Mouse (Mus musculus) forebrain, embryonic 11.5 days (tissue): ENCODE measurements around the gene Shank1. TPM values are rescaled to one million over a fixed set of nuclear protein-coding genes. Genes with fewer than 3 reads are reported as not detected.
A peak's percentile ranks its signal among the peaks of the same experiment; 100 is the strongest.

Experiments
- ATAC-seq: fragments of 200-750 bp; cut with Nextera tagmentation; replicated peaks from 2 replicates; pipeline ENCODE4 v1.8.0; 2017; ENCODE audit warnings: moderate TSS enrichment; ENCODE audit not compliant: low FRiP score
- DNase-seq: peaks from one replicate; pipeline ENCODE4 v3.0.0-alpha.2; 2017; ENCODE audit warnings: low spot score
- H3K27ac ChIP-seq: fragments of 300-500 bp; sonication (generic); 2 replicates; pipeline ENCODE4 v1.5.1; 2014; ENCODE audit warnings: low read depth, low read length
- H3K27me3 ChIP-seq: fragments of 300-500 bp; sonication (generic); 2 replicates; pipeline ENCODE4 v1.6.1; 2014; ENCODE audit warnings: mild to moderate bottlenecking, low read length, mixed read lengths; ENCODE audit not compliant: control insufficient read depth, insufficient read depth
- H3K36me3 ChIP-seq: fragments of 300-500 bp; sonication (generic); 2 replicates; pipeline ENCODE4 v1.6.1; 2014; ENCODE audit warnings: mild to moderate bottlenecking, low read length, moderate library complexity, mixed read lengths; ENCODE audit not compliant: control insufficient read depth, insufficient read depth
- H3K4me1 ChIP-seq: fragments of 300-500 bp; sonication (generic); replicated peaks from 2 replicates; pipeline ENCODE4 v1.6.1; 2014; ENCODE audit warnings: low read length, mixed read lengths; ENCODE audit not compliant: control insufficient read depth, insufficient read depth
- H3K4me2 ChIP-seq: fragments of 300-500 bp; sonication (generic); 2 replicates; pipeline ENCODE4 v1.6.1; 2014; ENCODE audit warnings: low read depth, mild to moderate bottlenecking, low read length, moderate library complexity, mixed read lengths; ENCODE audit not compliant: severe bottlenecking
- H3K4me3 ChIP-seq: fragments of 300-500 bp; sonication (generic); 2 replicates; pipeline ENCODE4 v1.5.1; 2014; ENCODE audit warnings: low read depth, low read length
- H3K9ac ChIP-seq: fragments of 300-500 bp; sonication (generic); 2 replicates; pipeline ENCODE4 v1.6.1; 2014; ENCODE audit warnings: low read length
- H3K9me3 ChIP-seq: fragments of 300-500 bp; sonication (generic); 2 replicates; pipeline ENCODE4 v1.6.1; 2016; ENCODE audit warnings: low read length, mixed read lengths; ENCODE audit not compliant: control insufficient read depth
- WGBS: fragments of 180-500 bp; shearing (Covaris S2); extraction: QIAGEN DNeasy Blood & Tissue Kit; methylation state at CpG from one replicate; pipeline ENCODE4 v1.1.7; 2014; 5-methylcytosine and 5-hydroxymethylcytosine counted together
- polyA plus RNA-seq: library from polyadenylated mRNA; unstranded; fragments of >200 nt; fragmentation: Nextera tagmentation; extraction: Ambion mirVana; gene quantifications from 2 replicates; pipeline ENCODE4 v1.2.1, GENCODE M21; 2014

Gene Shank1
- polyA plus RNA-seq, 1 experiment from 2014 or later: 4.2 TPM

DNA sequence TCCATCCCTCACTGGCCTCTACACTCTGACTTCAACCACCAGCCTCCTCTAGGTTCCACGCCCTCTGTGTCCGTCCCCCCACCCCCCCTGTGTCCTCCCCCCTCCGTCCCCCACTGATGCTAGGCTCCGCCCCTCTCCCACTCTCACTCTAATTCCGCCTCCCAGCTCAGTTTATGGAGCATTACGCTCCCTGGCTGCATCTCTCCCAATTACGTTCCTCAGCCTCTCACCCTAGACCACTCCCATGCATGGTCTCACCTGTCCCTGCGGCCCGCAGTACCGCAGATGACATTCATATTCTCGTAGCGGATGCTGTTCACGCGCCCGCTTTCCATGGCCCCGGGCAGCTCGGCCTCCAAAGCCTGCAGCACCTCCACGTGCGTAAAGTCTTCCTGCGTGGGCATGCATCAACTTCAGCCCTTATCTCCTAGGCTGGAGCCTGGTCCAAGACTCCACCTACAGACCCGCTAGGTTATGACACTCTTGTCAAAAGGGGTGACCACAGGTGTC lies 50.8 kb downstream of the Shank1 start:
- Histone ChIP-seq H3K4me2 (peak overlapping the region; percentile 93; the same call in 1 of the 2 replicates), H3K9ac (no peak overlapping the region; the same call in 1 of the 2 replicates), H3K4me3 (peak overlapping the region; percentile 44), H3K36me3 (no peaks in the 10 kb centered on the region), H3K27me3 (peaks cover 21% of the 10 kb centered on the region), H3K9me3 (no peaks in the 10 kb centered on the region), H3K4me1 (peaks cover 26% of the 10 kb centered on the region), H3K27ac (no peak overlapping the region)
- 9% methylated on average over 21 of the region's 21 CpGs for WGBS
- ATAC-seq (peak; percentile 17; the same call in 1 of the 2 replicates), DNase-seq (no peak)

DNA sequence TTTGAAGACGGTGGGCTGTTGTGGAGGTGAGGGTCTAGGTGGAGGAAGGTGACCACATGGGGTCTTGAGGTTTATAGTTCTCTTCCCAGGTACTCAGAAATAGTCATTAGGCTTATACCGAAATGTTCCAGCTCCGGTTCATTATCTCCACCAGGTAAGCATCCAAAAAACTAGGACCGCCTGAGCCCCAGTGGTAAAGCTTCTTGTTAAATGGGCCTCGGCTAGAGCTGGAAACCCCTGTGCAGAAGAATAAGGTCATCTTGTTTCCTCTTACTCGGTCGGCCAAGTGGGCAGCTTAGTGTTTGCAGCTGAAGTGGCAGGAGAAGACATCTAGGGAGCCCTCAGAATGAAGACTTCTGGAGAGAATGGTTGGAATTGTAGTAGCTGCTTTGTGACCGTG lies 62.6 kb downstream of the Shank1 start:
- no peak overlapping the region for H3K4me2 ChIP-seq
- H3K27me3 ChIP-seq: no peaks in the 10 kb centered on the region
- ATAC-seq (no peak), DNase-seq (no peak)
- no peak overlapping the region for H3K27ac ChIP-seq
- H3K9me3 ChIP-seq: no peaks in the 10 kb centered on the region
- H3K4me1 ChIP-seq: peaks cover 8% of the 10 kb centered on the region
- 91% methylated on average over 8 of the region's 8 CpGs for WGBS
- H3K4me3 ChIP-seq: no peak overlapping the region
- H3K9ac ChIP-seq: no peak overlapping the region
- no peaks in the 10 kb centered on the region for H3K36me3 ChIP-seq

DNA sequence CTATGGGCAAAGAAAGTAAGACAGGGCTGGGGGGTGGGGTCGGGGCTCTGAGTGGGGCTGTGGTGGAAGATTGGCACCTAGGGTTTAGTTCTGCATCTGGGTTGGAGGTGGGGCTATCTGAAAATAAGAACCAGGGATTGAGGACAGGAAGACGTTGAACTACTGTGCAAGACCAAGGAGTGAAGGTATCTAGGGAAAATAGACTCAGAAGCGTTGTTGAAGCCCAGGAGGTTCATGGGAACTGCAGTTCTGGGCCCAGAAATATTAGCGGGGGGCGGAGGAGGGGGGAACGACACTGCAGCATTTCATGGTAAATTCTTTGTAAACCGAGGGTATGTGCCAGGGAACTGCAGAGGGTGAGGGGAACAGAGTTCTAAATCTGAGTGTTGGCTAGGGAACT lies 63.4 kb downstream of the Shank1 start:
- ATAC-seq: peak; percentile 8; the same call in 1 of the 2 replicates
- DNase-seq: no peak
- H3K9me3 ChIP-seq: no peaks in the 10 kb centered on the region

DNA sequence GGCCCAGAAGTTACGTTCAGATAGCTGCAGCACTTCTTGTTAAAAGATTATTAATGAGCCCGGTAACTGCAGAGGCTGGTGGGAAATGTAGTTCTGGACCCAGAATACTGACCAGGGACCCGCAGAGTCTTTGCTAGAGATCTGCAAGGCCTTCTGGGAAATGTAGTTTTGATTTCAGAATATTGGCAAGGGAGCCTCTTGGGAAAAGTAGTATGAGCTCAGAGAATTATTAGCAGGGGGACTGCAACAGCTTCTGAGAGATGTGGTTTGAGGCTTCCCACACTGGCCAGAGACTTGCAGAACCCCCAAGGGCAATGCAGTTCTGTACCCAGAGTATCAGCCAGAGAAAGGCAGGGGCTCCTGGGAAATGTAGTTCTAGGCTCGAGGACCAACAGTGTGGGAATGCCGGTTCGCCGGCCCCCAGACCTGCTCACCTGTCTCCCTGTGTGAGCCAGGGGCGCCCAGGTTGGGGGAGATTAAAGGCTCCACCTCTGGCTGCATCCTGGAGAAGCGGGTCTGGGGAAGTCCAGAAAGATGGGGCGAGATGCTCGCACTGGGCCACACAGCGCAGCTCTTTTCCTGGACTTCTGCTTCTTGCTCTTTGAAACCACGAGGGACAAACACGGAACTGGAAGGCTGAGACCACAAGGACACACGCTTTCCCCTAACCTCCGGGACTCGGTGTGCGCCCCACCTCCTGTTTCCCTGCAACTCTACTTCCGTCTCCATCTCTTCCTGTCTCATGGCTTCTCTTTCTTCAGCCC lies 64.0 kb downstream of the Shank1 start:
- ATAC-seq: peak; percentile 85

More for the DNA sequence above, 63.4 kb downstream of the Shank1 start:
- Histone ChIP-seq H3K27me3 (no peaks in the 10 kb centered on the region), H3K27ac (no peak overlapping the region), H3K4me1 (peaks cover 8% of the 10 kb centered on the region), H3K4me3 (peak overlapping the region; percentile 42), H3K36me3 (no peaks in the 10 kb centered on the region), H3K9ac (peak overlapping the region; percentile 45), H3K4me2 (peak overlapping the region; percentile 56)
- 10% methylated on average over 7 of the region's 7 CpGs for WGBS

DNA sequence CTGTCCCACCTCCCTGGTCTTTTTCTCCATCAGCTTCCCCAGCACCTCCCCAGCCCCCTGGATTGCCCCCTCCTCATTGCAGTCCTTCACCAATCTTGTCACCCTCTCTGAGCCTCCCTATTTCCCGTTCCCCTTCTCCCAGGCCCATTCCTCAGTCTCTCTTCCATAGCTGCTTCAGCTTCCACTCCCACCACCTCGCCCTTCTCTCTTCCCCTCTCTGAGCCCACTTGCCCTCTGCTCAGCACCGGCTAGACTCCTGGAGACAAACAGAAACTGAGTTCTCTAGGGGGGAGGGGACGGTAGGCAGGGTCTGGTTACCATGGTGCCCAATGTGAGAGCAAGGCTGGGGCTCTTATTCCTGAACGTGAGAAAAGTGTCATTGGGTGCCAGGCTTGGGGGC lies 64.7 kb downstream of the Shank1 start:
- Histone ChIP-seq H3K27ac (peak overlapping the region; percentile 62), H3K9ac (peak overlapping the region; percentile 43), H3K9me3 (no peaks in the 10 kb centered on the region), H3K4me1 (peaks cover 8% of the 10 kb centered on the region), H3K27me3 (no peaks in the 10 kb centered on the region), H3K4me3 (peak overlapping the region; percentile 42), H3K36me3 (no peaks in the 10 kb centered on the region), H3K4me2 (peak overlapping the region; percentile 56)
- peak; percentile 58 for ATAC-seq
- DNase-seq: peak; percentile 70
- 2% methylated on average over 5 of the region's 5 CpGs for WGBS

More for the DNA sequence above, 64.0 kb downstream of the Shank1 start:
- H3K36me3 ChIP-seq: no peaks in the 10 kb centered on the region
- H3K4me2 ChIP-seq: peak overlapping the region; percentile 56
- peak; percentile 80 for DNase-seq
- 0% methylated on average over 19 of the region's 19 CpGs for WGBS
- no peaks in the 10 kb centered on the region for H3K9me3 ChIP-seq
- peak overlapping the region; percentile 62 for H3K27ac ChIP-seq
- peak overlapping the region; percentile 45 for H3K9ac ChIP-seq
- H3K4me1 ChIP-seq: peaks cover 8% of the 10 kb centered on the region
- H3K4me3 ChIP-seq: peak overlapping the region; percentile 42
- no peaks in the 10 kb centered on the region for H3K27me3 ChIP-seq

DNA sequence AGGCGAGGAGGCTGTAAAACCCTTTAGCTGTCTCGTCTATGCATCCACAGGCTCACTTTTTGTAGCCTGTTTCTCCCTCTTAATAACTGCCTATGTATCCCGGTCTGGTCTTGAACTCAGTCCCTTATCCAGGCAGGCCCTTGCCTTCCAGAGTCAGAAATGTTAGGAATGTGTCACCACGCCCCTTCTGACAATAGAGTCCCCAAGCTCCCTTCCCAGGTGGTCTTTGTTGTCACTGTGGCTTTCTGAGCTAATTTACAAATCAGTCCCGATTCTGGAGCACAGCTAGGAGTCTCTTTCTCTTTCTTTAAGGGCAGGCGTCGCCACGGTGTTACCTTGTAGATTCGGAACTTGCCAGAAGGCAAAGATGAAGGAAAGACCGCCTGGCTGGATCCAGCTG lies 65.2 kb downstream of the Shank1 start:
- Histone ChIP-seq H3K27me3 (no peaks in the 10 kb centered on the region), H3K9me3 (no peaks in the 10 kb centered on the region), H3K36me3 (no peaks in the 10 kb centered on the region), H3K4me2 (peak overlapping the region; percentile 56), H3K27ac (peak overlapping the region; percentile 62), H3K4me1 (peaks cover 8% of the 10 kb centered on the region), H3K9ac (peak overlapping the region; percentile 43), H3K4me3 (no peak overlapping the region; the same call in 1 of the 2 replicates)
- WGBS: 3% methylated on average over 10 of the region's 10 CpGs
- ATAC-seq (no peak), DNase-seq (no peak)

DNA sequence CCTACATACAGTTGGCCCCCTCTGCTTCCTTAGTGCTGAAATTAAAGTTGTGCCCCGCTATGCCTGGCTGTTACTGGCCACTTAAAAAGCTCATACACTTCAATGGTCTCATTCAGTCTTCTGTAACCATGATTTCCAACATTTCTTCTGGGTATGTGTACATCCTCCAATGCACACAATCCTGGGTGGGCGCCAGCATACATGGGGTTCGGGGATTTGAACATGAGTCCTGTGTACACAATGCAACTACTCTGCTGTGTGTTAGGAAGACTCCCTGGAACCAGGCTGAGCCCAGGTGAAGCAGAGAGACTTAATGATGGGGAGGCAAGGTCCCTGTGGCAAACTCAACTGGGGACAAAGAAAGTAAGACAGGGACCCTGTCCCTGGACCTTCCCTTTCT lies 65.7 kb downstream of the Shank1 start:
- 59% methylated on average over 3 of the region's 3 CpGs for WGBS
- H3K4me2 ChIP-seq: no peak overlapping the region
- no peaks in the 10 kb centered on the region for H3K27me3 ChIP-seq
- no peak overlapping the region for H3K27ac ChIP-seq
- peaks cover 8% of the 10 kb centered on the region for H3K4me1 ChIP-seq
- no peak overlapping the region for H3K9ac ChIP-seq
- H3K9me3 ChIP-seq: no peaks in the 10 kb centered on the region
- DNase-seq: no peak
- no peak overlapping the region for H3K4me3 ChIP-seq
- no peak for ATAC-seq
- no peaks in the 10 kb centered on the region for H3K36me3 ChIP-seq

DNA sequence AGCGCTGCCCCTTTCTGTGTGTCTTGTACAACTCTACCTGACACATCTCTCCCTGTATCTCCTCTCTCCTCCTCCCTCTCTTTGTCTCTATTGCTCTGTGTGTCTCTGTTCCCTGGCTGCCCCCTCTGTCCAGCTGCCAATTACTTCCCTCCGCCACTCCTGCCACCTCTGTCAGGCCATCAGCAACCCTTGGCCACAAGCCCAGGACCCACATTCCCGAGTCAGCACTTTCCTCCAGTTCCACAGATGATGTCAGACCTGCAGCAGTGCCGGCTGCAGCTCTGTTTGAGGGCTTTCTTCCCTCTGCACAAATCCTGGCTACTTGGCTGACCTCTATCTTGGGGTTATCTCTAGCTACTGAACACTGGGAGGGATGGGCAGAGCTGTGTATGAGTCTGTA lies 68.2 kb downstream of the Shank1 start:
- Histone ChIP-seq H3K36me3 (no peaks in the 10 kb centered on the region), H3K4me1 (peaks cover 8% of the 10 kb centered on the region), H3K27me3 (no peaks in the 10 kb centered on the region), H3K9me3 (no peaks in the 10 kb centered on the region), H3K4me3 (no peak overlapping the region), H3K4me2 (no peak overlapping the region), H3K9ac (no peak overlapping the region), H3K27ac (no peak overlapping the region)
- WGBS: 69% methylated on average over 4 of the region's 4 CpGs
- DNase-seq (no peak), ATAC-seq (no peak)
